Mouse (Mus musculus): Measurements from ENCODE around the gene Mmd. TPM values are rescaled to one million over a fixed set of nuclear protein-coding genes. Genes with fewer than 3 reads are reported as not detected.

The Mmd gene
- polyA plus RNA-seq, 1 experiment from 2014 or later, result 38.0 TPM

Other genes with a start within 250 kb of the Mmd start
- 12.1 and 13.1 TPM in 2 replicates for gene Pctp, start 246.6 kb upstream of the Mmd start, polyA plus RNA-seq (2015; fragmentation: Nextera tagmentation; extraction: Ambion mirVana)
- gene Tmem100, start 219.1 kb upstream of the Mmd start, polyA plus RNA-seq (2015; fragmentation: Nextera tagmentation; extraction: Ambion mirVana), result 21.9 and 24.4 TPM in 2 replicates
- 8.1 and 9.8 TPM in 2 replicates for gene Gm45716, start 61.8 kb upstream of the Mmd start, polyA plus RNA-seq (2015; fragmentation: Nextera tagmentation; extraction: Ambion mirVana)
- 1.9 and 2.9 TPM in 2 replicates for gene Hlf, start 141.4 kb downstream of the Mmd start, polyA plus RNA-seq (2015; fragmentation: Nextera tagmentation; extraction: Ambion mirVana)

Data from kidney, embryonic 15.5 days (tissue).